Mouse (Mus musculus) small intestine, adult 2 months (tissue): ENCODE data around the gene Pde4a.

ENCODE experiments used
- CTCF ChIP-seq: fragments of 200-500 bp; IDR thresholded peaks from 2 replicates; pipeline ENCODE4 v1.5.1; 2012; ENCODE audit warnings: low read depth, mild to moderate bottlenecking, control low read depth, inconsistent platforms, low read length, moderate library complexity, mixed read lengths; ENCODE audit not compliant: insufficient replicate concordance, insufficient read length; ENCODE audit errors: extremely low read depth
- POLR2A ChIP-seq: fragments of 200-500 bp; IDR thresholded peaks from 2 replicates; pipeline ENCODE4 v1.6.1; 2012; ENCODE audit warnings: low read depth, mild to moderate bottlenecking, control low read depth, inconsistent platforms, low read length, moderate library complexity

DNA sequence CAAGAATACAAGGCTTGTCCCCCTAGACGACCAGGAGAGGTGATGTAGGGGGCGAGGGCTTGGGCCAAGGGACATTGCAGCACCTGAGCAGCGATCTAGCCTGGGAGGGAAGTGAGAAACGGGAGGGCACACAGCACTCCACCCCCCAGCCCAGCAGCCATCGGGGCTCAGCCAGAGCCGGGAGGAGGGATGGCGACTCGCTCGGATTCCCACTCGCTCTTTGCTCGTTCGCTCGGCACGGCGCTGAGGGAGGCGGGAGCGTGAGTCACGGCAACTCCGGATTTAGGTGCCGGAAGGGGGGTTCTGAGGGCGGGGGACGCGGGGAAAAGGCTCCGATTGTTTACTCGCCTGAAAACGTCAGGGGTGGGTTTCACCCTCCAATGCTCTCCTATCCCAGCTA is 1.4 kb upstream of the Pde4a start:
- no peak for TF ChIP-seq CTCF
- no peak for TF ChIP-seq POLR2A
